Mouse (Mus musculus) hematopoietic stem cell, adult 5-6 weeks (primary cell): ENCODE results near the gene Setd1a. TPM values are rescaled to one million over a fixed set of nuclear protein-coding genes. Genes with fewer than 3 reads are reported as not detected.

Experiments
- ATAC-seq, 2 experiments: fragments of 125-278 bp in 1 of 2; replicated peaks in 1 of 2; 2 replicates each; pipeline ENCODE4 v1.8.0; 2016 to 2017; ENCODE audit warnings: inconsistent platforms in 2 of 2, mild to moderate bottlenecking in 2 of 2, moderate number of reproducible peaks in 2 of 2, low read depth in 1 of 2, moderate TSS enrichment in 1 of 2; ENCODE audit not compliant: low FRiP score in 2 of 2, poor library complexity in 2 of 2, severe bottlenecking in 2 of 2, insufficient read depth in 1 of 2, low TSS enrichment in 1 of 2
- total RNA-seq: library from RNA; stranded (forward); fragments of 172-1452, 232-1000 nt; gene quantifications from 2 replicates; pipeline ENCODE4 v1.2.3, GENCODE M21; 2017

The Setd1a gene
- total RNA-seq, 1 experiment from 2014 or later: 12.4 TPM

- ATAC-seq: no peak; a peak in 1 of 4 replicates
These were observed 1.2 kb downstream of the Setd1a start for GRCm38 (mm10) chr7:127777474-127778266.

GRCm38 (mm10) chr7:127778350-127778749, 1.9 kb downstream of the Setd1a start:
- no peak for ATAC-seq

GRCm38 (mm10) chr7:127785308-127785707, 8.8 kb downstream of the Setd1a start, which contains the start of gene Gm49388:
Gene Gm49388, plus strand, starts transcription at chr7:127785608.
- no peak for ATAC-seq

- ATAC-seq: no peak
These were observed 20.8 kb downstream of the Setd1a start for GRCm38 (mm10) chr7:127797076-127797845.

GRCm38 (mm10) chr7:127798591-127798990, 22.1 kb downstream of the Setd1a start:
- no peak for ATAC-seq

GRCm38 (mm10) chr7:127799211-127799610, 22.7 kb downstream of the Setd1a start:
- ATAC-seq: no peak

- no peak for ATAC-seq
These were observed 23.3 kb downstream of the Setd1a start for GRCm38 (mm10) chr7:127799738-127800137.

GRCm38 (mm10) chr7:127800435-127801009, 24.1 kb downstream of the Setd1a start, which contains the start of gene Hsd3b7:
Gene Hsd3b7, plus strand, starts transcription at chr7:127800604.
- ATAC-seq: peak; percentile 77 to 78

- no peak for ATAC-seq
These were observed 24.6 kb downstream of the Setd1a start for GRCm38 (mm10) chr7:127801010-127801621.

GRCm38 (mm10) chr7:127802313-127802712, 25.8 kb downstream of the Setd1a start:
- no peak for ATAC-seq

- ATAC-seq: no peak
These were observed 32.4 kb downstream of the Setd1a start for GRCm38 (mm10) chr7:127808821-127809220.

- ATAC-seq: no peak
These were observed 33.4 kb downstream of the Setd1a start for GRCm38 (mm10) chr7:127809846-127810245.

GRCm38 (mm10) chr7:127810650-127811049, 34.2 kb downstream of the Setd1a start:
- ATAC-seq: no peak

GRCm38 (mm10) chr7:127811240-127811639, 34.8 kb downstream of the Setd1a start:
- ATAC-seq: no peak

- no peak for ATAC-seq
These were observed 35.8 kb downstream of the Setd1a start for GRCm38 (mm10) chr7:127812292-127812691.

GRCm38 (mm10) chr7:127813821-127814220, 37.4 kb downstream of the Setd1a start:
- no peak for ATAC-seq

GRCm38 (mm10) chr7:127814241-127814921, 37.9 kb downstream of the Setd1a start:
- ATAC-seq: no peak
